Mouse (Mus musculus): Measurements from ENCODE around the gene Dlg2. TPM values are rescaled to one million over a fixed set of nuclear protein-coding genes. Genes with fewer than 3 reads are reported as not detected.

Gene Dlg2
- polyA plus RNA-seq, 1 experiment = 7.6 TPM

- H3K4me1 ChIP-seq (ENCODE audit: control insufficient read depth, insufficient read depth, insufficient read length, low read length) = no peaks in the 10 kb centered on the region
- H3K4me3 ChIP-seq (ENCODE audit: insufficient read depth, low read depth, low read length) = no peak overlapping the region
- H3K27ac ChIP-seq (replicated peaks; ENCODE audit: low read depth, low read length) = no peak overlapping the region
Measured at GRCm38 (mm10) chr7:92479143-92479542, 2002.7 kb downstream of the Dlg2 start.

GRCm38 (mm10) chr7:92479748-92480147, 2003.3 kb downstream of the Dlg2 start:
- no peak overlapping the region for H3K4me3 ChIP-seq (ENCODE audit: insufficient read depth, low read depth, low read length)
- H3K27ac ChIP-seq (replicated peaks; ENCODE audit: low read depth, low read length) = no peak overlapping the region
- H3K4me1 ChIP-seq (ENCODE audit: control insufficient read depth, insufficient read depth, insufficient read length, low read length) = no peaks in the 10 kb centered on the region

- no peak overlapping the region for H3K27ac ChIP-seq (replicated peaks; ENCODE audit: low read depth, low read length)
- no peaks in the 10 kb centered on the region for H3K4me1 ChIP-seq (ENCODE audit: control insufficient read depth, insufficient read depth, insufficient read length, low read length)
- H3K4me3 ChIP-seq (ENCODE audit: insufficient read depth, low read depth, low read length) = no peak overlapping the region
Measured at GRCm38 (mm10) chr7:92483346-92483745, 2006.9 kb downstream of the Dlg2 start.

- Histone ChIP-seq H3K27ac (replicated peaks; ENCODE audit: low read depth, low read length) (no peak overlapping the region), H3K4me1 (ENCODE audit: control insufficient read depth, insufficient read depth, insufficient read length, low read length) (no peaks in the 10 kb centered on the region)
Measured at GRCm38 (mm10) chr7:92485881-92486710, 2009.6 kb downstream of the Dlg2 start.

GRCm38 (mm10) chr7:92486878-92487277, 2010.4 kb downstream of the Dlg2 start:
- Histone ChIP-seq H3K4me1 (ENCODE audit: control insufficient read depth, insufficient read depth, insufficient read length, low read length) (no peaks in the 10 kb centered on the region), H3K4me3 (ENCODE audit: insufficient read depth, low read depth, low read length) (no peak overlapping the region), H3K27ac (replicated peaks; ENCODE audit: low read depth, low read length) (no peak overlapping the region)

More at GRCm38 (mm10) chr7:92485881-92486710, 2009.6 kb downstream of the Dlg2 start:
- no peak overlapping the region for H3K4me3 ChIP-seq (ENCODE audit: insufficient read depth, low read depth, low read length)

- Histone ChIP-seq H3K4me1 (ENCODE audit: control insufficient read depth, insufficient read depth, insufficient read length, low read length) (no peaks in the 10 kb centered on the region), H3K27ac (replicated peaks; ENCODE audit: low read depth, low read length) (no peak overlapping the region), H3K4me3 (ENCODE audit: insufficient read depth, low read depth, low read length) (no peak overlapping the region)
Measured at GRCm38 (mm10) chr7:92492262-92492661, 2015.8 kb downstream of the Dlg2 start.

GRCm38 (mm10) chr7:92493521-92493920, 2017.0 kb downstream of the Dlg2 start:
- Histone ChIP-seq H3K27ac (replicated peaks; ENCODE audit: low read depth, low read length) (no peak overlapping the region), H3K4me3 (ENCODE audit: insufficient read depth, low read depth, low read length) (no peak overlapping the region), H3K4me1 (ENCODE audit: control insufficient read depth, insufficient read depth, insufficient read length, low read length) (no peaks in the 10 kb centered on the region)

Other genes starting within 250 kb of the Dlg2 start
- gene Ccdc83, start 210.9 kb upstream of the Dlg2 start, polyA plus RNA-seq (2012; ENCODE audit: insufficient read depth, insufficient read length, missing spikeins) = not detected in 2 replicates
- gene Sytl2, start 174.4 kb upstream of the Dlg2 start, polyA plus RNA-seq (2012; ENCODE audit: insufficient read depth, insufficient read length, missing spikeins) = 1.4 and 2.7 TPM in 2 replicates
- gene Ccdc89, start 50.1 kb upstream of the Dlg2 start, polyA plus RNA-seq (2012; ENCODE audit: insufficient read depth, insufficient read length, missing spikeins) = not detected in 2 replicates
- gene Crebzf, start 33.9 kb upstream of the Dlg2 start, polyA plus RNA-seq (2012; ENCODE audit: insufficient read depth, insufficient read length, missing spikeins) = 23.2 and 37.5 TPM in 2 replicates
- 177 and 191 TPM in 2 replicates for gene Tmem126a, start 19.4 kb upstream of the Dlg2 start, polyA plus RNA-seq (2012; ENCODE audit: insufficient read depth, insufficient read length, missing spikeins)
- gene Tmem126b, start 671 bp upstream of the Dlg2 start, polyA plus RNA-seq (2012; ENCODE audit: insufficient read depth, insufficient read length, missing spikeins) = 47.4 and 60.3 TPM in 2 replicates